Mouse (Mus musculus) cerebellum, adult 2 months (tissue): ENCODE results near the gene Fan1. TPM values are rescaled to one million over a fixed set of nuclear protein-coding genes. Genes with fewer than 3 reads are reported as not detected.
A peak's percentile ranks its signal among the peaks of the same experiment; 100 is the strongest.

Experiments used
- DNase-seq, 2 experiments: peaks; one replicate each; pipeline ENCODE4 v3.0.0; 2021
- H3K27ac ChIP-seq: fragments of 200-500 bp; 2 replicates; pipeline ENCODE4 v1.5.1; 2012; ENCODE audit warnings: low read length, control low read depth, inconsistent platforms; ENCODE audit not compliant: insufficient read depth
- H3K27me3 ChIP-seq: fragments of 200-500 bp; 2 replicates; pipeline ENCODE4 v1.6.1; 2012; ENCODE audit warnings: inconsistent platforms, mild to moderate bottlenecking, low read length, moderate library complexity; ENCODE audit not compliant: control insufficient read depth, insufficient read depth
- H3K4me1 ChIP-seq: fragments of 200-500 bp; 2 replicates; pipeline ENCODE4 v1.6.1; 2011; ENCODE audit warnings: low read length; ENCODE audit not compliant: control insufficient read depth, insufficient read depth
- H3K4me3 ChIP-seq: fragments of 200-500 bp; replicated peaks from 2 replicates; pipeline ENCODE3; 2011; ENCODE audit warnings: mild to moderate bottlenecking, low read depth, low read length, control low read depth; ENCODE audit not compliant: insufficient read depth
- CTCF ChIP-seq: fragments of 200-500 bp; IDR thresholded peaks from 2 replicates; pipeline ENCODE4 v1.5.1; 2011; ENCODE audit warnings: low read depth, mild to moderate bottlenecking, control low read depth, low read length, moderate library complexity, borderline replicate concordance; ENCODE audit not compliant: insufficient read depth
- POLR2A ChIP-seq: fragments of 200-500 bp; IDR thresholded peaks from 2 replicates; pipeline ENCODE4 v1.6.1; 2011; ENCODE audit warnings: low read length, control low read depth, borderline replicate concordance; ENCODE audit not compliant: insufficient read depth
- WGBS: fragments of 180-500 bp; shearing (Covaris S2); methylation state at CpG from one replicate; pipeline ENCODE4 v1.1.7; 2018; 5-methylcytosine and 5-hydroxymethylcytosine counted together
- polyA plus RNA-seq: library from polyadenylated mRNA; depleted of rRNA; stranded (reverse); fragments of >200 nt; gene quantifications from 2 replicates; pipeline ENCODE4 v1.2.3, GENCODE M21; 2012

The Fan1 gene
- polyA plus RNA-seq, 1 experiment = 7.0 TPM

- Histone ChIP-seq H3K27ac (no peak overlapping the region), H3K4me1 (peaks cover 8% of the 10 kb centered on the region; the same call in 1 of the 2 replicates), H3K27me3 (no peaks in the 10 kb centered on the region), H3K4me3 (no peak overlapping the region)
- TF ChIP-seq POLR2A (no peak), CTCF (no peak)
- 75% methylated on average over 23 of the region's 23 CpGs for WGBS
- DNase-seq = no peak
Measured at GRCm38 (mm10) chr7:64371940-64372878, 1.7 kb downstream of the Fan1 start.

GRCm38 (mm10) chr7:64369841-64370240 is 4.1 kb downstream of the Fan1 start:
- Histone ChIP-seq H3K27me3 (no peaks in the 10 kb centered on the region), H3K4me3 (no peak overlapping the region), H3K4me1 (peaks cover 8% of the 10 kb centered on the region; the same call in 1 of the 2 replicates), H3K27ac (no peak overlapping the region)
- no peak for TF ChIP-seq POLR2A
- TF ChIP-seq CTCF = no peak
- no peak for DNase-seq
- WGBS = 73% methylated on average over 6 of the region's 6 CpGs

GRCm38 (mm10) chr7:64365863-64366262 is 8.0 kb downstream of the Fan1 start:
- no peak for DNase-seq
- WGBS = 93% methylated on average over 5 of the region's 5 CpGs
- no peak for TF ChIP-seq POLR2A
- TF ChIP-seq CTCF = no peak
- peaks cover 8% of the 10 kb centered on the region; the same call in 1 of the 2 replicates for H3K4me1 ChIP-seq
- no peak overlapping the region for H3K27ac ChIP-seq
- H3K4me3 ChIP-seq = no peak overlapping the region
- H3K27me3 ChIP-seq = no peaks in the 10 kb centered on the region

- Histone ChIP-seq H3K27me3 (no peaks in the 10 kb centered on the region), H3K4me3 (no peak overlapping the region), H3K4me1 (no peaks in the 10 kb centered on the region), H3K27ac (peak overlapping the region; percentile 82)
- TF ChIP-seq CTCF (no peak), POLR2A (no peak)
- WGBS = 47% methylated on average over 3 of the region's 3 CpGs
- peak in 1 of 2 experiments; percentile 47 for DNase-seq
Measured at GRCm38 (mm10) chr7:64360586-64360945, 13.3 kb downstream of the Fan1 start.

- Histone ChIP-seq H3K27ac (peak overlapping the region; percentile 82), H3K27me3 (no peaks in the 10 kb centered on the region), H3K4me1 (no peaks in the 10 kb centered on the region), H3K4me3 (no peak overlapping the region)
- no peak for TF ChIP-seq CTCF
- no peak for TF ChIP-seq POLR2A
- no peak for DNase-seq
- WGBS = 87% methylated on average over 20 of the region's 20 CpGs
Measured at GRCm38 (mm10) chr7:64359943-64360585, 13.8 kb downstream of the Fan1 start.

GRCm38 (mm10) chr7:64358666-64359065 is 15.2 kb downstream of the Fan1 start:
- Histone ChIP-seq H3K4me1 (no peaks in the 10 kb centered on the region), H3K27ac (no peak overlapping the region), H3K4me3 (no peak overlapping the region), H3K27me3 (no peaks in the 10 kb centered on the region)
- no peak for DNase-seq
- TF ChIP-seq CTCF (no peak), POLR2A (no peak)
- WGBS = 85% methylated on average over 6 of the region's 6 CpGs

- H3K27ac ChIP-seq = peak overlapping the region; percentile 77; the same call in 1 of the 2 replicates
- no peaks in the 10 kb centered on the region for H3K27me3 ChIP-seq
- no peak for TF ChIP-seq CTCF
- no peak for TF ChIP-seq POLR2A
- H3K4me1 ChIP-seq = no peaks in the 10 kb centered on the region
- 45% methylated on average over 9 of the region's 9 CpGs for WGBS
- no peak overlapping the region for H3K4me3 ChIP-seq
- peak; percentile 39 to 67 for DNase-seq
Measured at GRCm38 (mm10) chr7:64357405-64357804, 16.5 kb downstream of the Fan1 start.
